Mouse (Mus musculus) embryo, embryonic 10 days (tissue): ENCODE results near the gene Kcnab1.

Experiments used
- DNase-seq: peaks from one replicate; pipeline ENCODE4 v3.0.0-alpha.2; 2015; ENCODE audit warnings: low spot score

The Kcnab1 gene

GRCm38 (mm10) chr3:65317876-65318537 is 208.8 kb downstream of the Kcnab1 start:
- DNase-seq, result peak; percentile 80

- DNase-seq, result peak; percentile 16
These were observed 210.2 kb downstream of the Kcnab1 start for GRCm38 (mm10) chr3:65319248-65320008.

DNA sequence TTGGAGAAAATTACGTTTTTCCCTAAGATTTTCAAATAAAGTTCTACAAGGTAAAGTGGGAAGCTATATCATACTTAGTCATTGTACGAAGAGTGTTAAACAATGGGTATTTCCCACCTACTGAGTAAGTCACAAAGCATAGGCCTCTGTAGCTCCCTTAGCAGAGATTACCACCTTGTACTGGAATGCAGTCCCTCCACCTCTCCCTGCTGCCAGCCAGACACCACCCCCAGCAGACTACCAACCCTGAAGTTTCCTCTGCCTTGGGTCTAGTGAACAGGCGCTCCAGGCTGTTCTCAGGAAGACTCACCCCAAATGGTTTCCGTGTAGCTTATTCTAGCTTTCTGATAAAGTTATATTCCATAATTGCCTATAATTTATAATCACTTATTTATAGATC is 211.8 kb downstream of the Kcnab1 start:
- no peak for DNase-seq

GRCm38 (mm10) chr3:65321981-65322779 is 213.0 kb downstream of the Kcnab1 start:
- no peak for DNase-seq

- DNase-seq, result no peak
These were observed 216.1 kb downstream of the Kcnab1 start for GRCm38 (mm10) chr3:65325254-65325653.

- no peak for DNase-seq
These were observed 219.6 kb downstream of the Kcnab1 start for GRCm38 (mm10) chr3:65328814-65329213.

DNA sequence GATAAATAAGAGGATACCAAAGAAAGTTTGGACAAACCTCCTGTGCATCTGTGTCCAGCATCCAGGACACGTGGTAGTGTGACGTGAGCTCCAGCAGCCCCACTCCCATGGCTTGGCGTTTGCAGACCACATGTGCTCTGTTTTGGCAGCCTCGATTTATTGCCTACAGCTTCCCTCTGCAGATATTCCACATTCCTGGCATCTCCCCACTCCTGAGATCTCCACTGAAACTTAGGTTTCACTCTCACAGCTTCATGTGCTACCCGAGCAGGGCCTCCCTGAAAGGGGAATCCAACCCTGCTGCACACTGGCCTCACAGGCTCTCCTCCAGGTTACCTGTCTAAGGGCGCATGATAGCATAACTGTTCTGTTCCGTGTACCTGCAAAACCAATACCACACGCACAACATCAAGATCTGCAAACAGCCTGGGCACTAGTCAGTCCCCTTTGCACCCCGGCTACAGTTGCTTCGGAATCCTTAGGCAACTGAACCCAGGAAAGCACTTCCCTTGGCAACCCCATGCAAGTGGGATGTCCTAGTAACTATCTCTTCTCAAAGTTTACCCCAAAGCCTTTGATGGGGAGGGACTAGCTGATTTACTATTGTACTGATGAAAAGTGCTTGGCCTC is 228.8 kb downstream of the Kcnab1 start:
- peak; percentile 17 for DNase-seq

- DNase-seq, result no peak
These were observed 231.2 kb downstream of the Kcnab1 start for GRCm38 (mm10) chr3:65340173-65340951.

DNA sequence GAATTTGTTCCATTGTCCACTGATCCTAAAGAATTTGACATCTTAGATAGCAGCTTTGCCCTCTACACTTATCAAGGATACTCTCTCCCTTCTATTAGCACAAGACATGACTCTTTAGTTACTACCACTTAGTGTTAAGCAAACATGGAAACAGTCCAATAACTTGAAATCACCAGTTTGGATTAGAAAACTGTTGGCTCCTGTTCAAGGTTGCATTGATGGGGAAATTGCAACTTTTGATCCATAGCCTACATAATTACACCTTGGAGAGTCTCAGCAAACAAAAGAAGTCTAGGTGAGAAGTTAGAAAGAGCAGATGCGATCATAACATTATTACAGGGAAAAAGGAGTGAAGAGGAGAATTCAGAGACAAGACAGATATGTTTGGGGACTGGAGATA is 237.0 kb downstream of the Kcnab1 start:
- no peak for DNase-seq

GRCm38 (mm10) chr3:65352278-65353127 is 243.3 kb downstream of the Kcnab1 start:
- DNase-seq, result no peak

- no peak for DNase-seq
These were observed 244.3 kb downstream of the Kcnab1 start for GRCm38 (mm10) chr3:65353263-65354037.

DNA sequence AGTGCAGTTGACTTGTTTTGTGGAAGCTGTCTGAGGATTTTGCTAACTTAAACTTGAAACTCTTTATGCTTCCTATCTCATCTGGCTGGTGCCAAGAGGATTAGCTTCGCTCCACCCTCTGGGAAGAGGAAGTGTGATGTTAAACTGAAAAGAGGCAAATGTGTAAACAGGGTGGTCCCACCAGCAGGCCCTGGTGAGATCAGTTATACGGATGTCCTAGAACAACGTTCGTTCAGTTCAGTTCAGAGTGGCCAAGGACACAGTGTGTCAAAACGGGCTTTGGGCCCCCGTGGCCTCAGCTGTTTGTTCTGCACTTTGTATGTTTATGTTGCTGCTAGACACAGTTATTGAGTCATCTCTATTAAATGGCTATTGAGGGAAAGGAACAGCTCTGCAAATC is 246.3 kb downstream of the Kcnab1 start:
- DNase-seq, result no peak

DNA sequence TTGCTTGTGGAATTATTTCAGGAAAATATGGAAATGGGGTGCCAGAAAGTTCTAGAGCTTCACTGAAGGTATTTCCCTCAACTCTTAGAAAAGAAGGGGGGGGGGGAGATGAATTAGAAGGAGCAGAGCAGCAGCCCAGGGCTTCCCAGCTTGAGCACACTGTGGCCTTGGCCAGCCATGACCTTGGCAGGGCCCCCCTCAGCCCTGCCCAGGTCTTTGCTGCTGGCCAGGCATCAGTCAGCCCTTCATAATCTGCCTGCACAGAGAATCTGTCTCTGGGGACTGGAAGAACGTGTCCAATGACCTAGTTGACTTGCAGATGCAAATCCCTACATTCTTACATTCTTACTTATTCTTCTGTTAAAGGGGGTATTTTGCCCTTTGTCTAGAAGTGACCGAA is 249.1 kb downstream of the Kcnab1 start:
- no peak for DNase-seq

DNA sequence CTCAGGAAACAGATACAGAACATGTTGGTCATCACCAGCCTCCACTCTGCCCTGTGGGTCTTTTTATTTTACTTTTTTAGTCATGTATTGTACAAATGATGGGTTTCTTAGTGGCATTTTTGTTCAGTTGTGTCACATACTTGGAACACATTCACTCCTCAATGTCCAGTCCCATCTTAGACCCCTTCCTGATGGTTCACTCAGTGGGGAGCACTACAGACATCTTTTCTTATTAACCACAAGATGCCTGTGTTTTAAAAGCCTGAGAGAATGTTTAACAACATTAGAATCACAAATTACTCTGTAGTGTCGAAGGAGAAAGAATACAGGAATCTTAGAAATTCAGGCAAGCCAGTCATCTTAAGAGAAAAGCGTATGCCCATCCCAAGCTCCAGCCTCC is 249.7 kb downstream of the Kcnab1 start:
- DNase-seq, result no peak

GRCm38 (mm10) chr3:65360163-65360969 is 251.2 kb downstream of the Kcnab1 start:
- peak; percentile 26 for DNase-seq

GRCm38 (mm10) chr3:65363438-65363837 is 254.3 kb downstream of the Kcnab1 start:
- DNase-seq, result no peak

- peak; percentile 32 for DNase-seq
These were observed 256.0 kb downstream of the Kcnab1 start for GRCm38 (mm10) chr3:65365184-65365583.

GRCm38 (mm10) chr3:65365921-65366710 is 256.9 kb downstream of the Kcnab1 start:
- DNase-seq, result no peak
